Mouse (Mus musculus) MEL (cell line): ENCODE results near the gene Vopp1. TPM values are rescaled to one million over a fixed set of nuclear protein-coding genes. Genes with fewer than 3 reads are reported as not detected.

Experiments used
- DNase-seq: peaks from one replicate; pipeline ENCODE4 v3.0.0; 2011; ENCODE audit warnings: low read depth, low spot score
- H3K27ac ChIP-seq: 2 replicates; pipeline ENCODE4 v1.5.1; 2012; ENCODE audit warnings: low read depth, mild to moderate bottlenecking, control low read depth, low read length, moderate library complexity; ENCODE audit not compliant: control insufficient read depth
- H3K27me3 ChIP-seq, 2 experiments: fragments of 150-350 bp in 1 of 2; sonication (generic) in 1 of 2; 2 replicates each; pipeline ENCODE4 v1.6.1; 2012; ENCODE audit warnings: low read length in 2 of 2, mild to moderate bottlenecking in 2 of 2, improper control_type of control experiment in 1 of 2, moderate library complexity in 1 of 2; ENCODE audit not compliant: insufficient read depth in 2 of 2, control insufficient read depth in 1 of 2
- H3K36me3 ChIP-seq, 2 experiments: 2 replicates each; pipeline ENCODE4 v1.6.1; 2012 to 2014; ENCODE audit warnings: low read length in 2 of 2, improper control_type of control experiment in 1 of 2, inconsistent platforms in 1 of 2, mild to moderate bottlenecking in 1 of 2; ENCODE audit not compliant: insufficient read depth in 2 of 2, control insufficient read depth in 1 of 2
- H3K4me1 ChIP-seq, 2 experiments: fragments of 150-350 bp in 1 of 2; sonication (generic) in 1 of 2; 2 replicates each; pipeline ENCODE4 v1.6.1; 2012; ENCODE audit warnings: low read length in 2 of 2, improper control_type of control experiment in 1 of 2, mild to moderate bottlenecking in 1 of 2; ENCODE audit not compliant: insufficient read depth in 2 of 2, control insufficient read depth in 1 of 2
- H3K4me3 ChIP-seq, 2 experiments: fragments of 150-350 bp in 1 of 2; sonication (generic) in 1 of 2; 2 replicates each; pipeline ENCODE4 v1.5.1; 2012; ENCODE audit warnings: low read depth in 2 of 2, low read length in 2 of 2, mild to moderate bottlenecking in 2 of 2, moderate library complexity in 2 of 2, control low read depth in 1 of 2, improper control_type of control experiment in 1 of 2; ENCODE audit not compliant: control insufficient read depth in 1 of 2, insufficient read depth in 1 of 2
- H3K79me2 ChIP-seq: 2 replicates; pipeline ENCODE4 v1.6.1; 2012; ENCODE audit warnings: mild to moderate bottlenecking, low read length, moderate library complexity; ENCODE audit not compliant: control insufficient read depth, poor library complexity, insufficient read depth
- H3K9ac ChIP-seq: 2 replicates; pipeline ENCODE4 v1.6.1; 2012; ENCODE audit warnings: low read depth, mild to moderate bottlenecking, control low read depth, low read length, moderate library complexity; ENCODE audit not compliant: control insufficient read depth, poor library complexity, severe bottlenecking
- H3K9me3 ChIP-seq: fragments of 150-350 bp; sonication (generic); replicated peaks from 2 replicates; pipeline ENCODE4 v1.6.1; 2012; ENCODE audit warnings: mild to moderate bottlenecking, low read length, improper control_type of control experiment, moderate library complexity; ENCODE audit not compliant: insufficient read depth
- CHD1 ChIP-seq: IDR thresholded peaks from 2 replicates; pipeline ENCODE4 v1.6.1; 2012; ENCODE audit warnings: low read depth, mild to moderate bottlenecking, inconsistent platforms, low read length, improper control_type of control experiment
- E2F4 ChIP-seq: IDR thresholded peaks from 2 replicates; pipeline ENCODE4 v1.6.1; 2011; ENCODE audit warnings: low read depth, low read length, improper control_type of control experiment, borderline replicate concordance
- EP300 ChIP-seq, 2 experiments: IDR thresholded peaks; 2 replicates each; pipeline ENCODE4 v1.6.1; 2011; ENCODE audit warnings: improper control_type of control experiment in 2 of 2, low read length in 2 of 2, low read depth in 1 of 2, mild to moderate bottlenecking in 1 of 2
- GATA1 ChIP-seq: IDR thresholded peaks from 2 replicates; pipeline ENCODE4 v1.6.1; 2011; ENCODE audit warnings: low read depth, low read length, improper control_type of control experiment
- HCFC1 ChIP-seq: IDR thresholded peaks from 2 replicates; pipeline ENCODE4 v1.6.1; 2012; ENCODE audit warnings: low read depth, mild to moderate bottlenecking, inconsistent platforms, low read length, improper control_type of control experiment, moderate library complexity
- JUND ChIP-seq: IDR thresholded peaks from 2 replicates; pipeline ENCODE4 v1.6.1; 2011; ENCODE audit warnings: low read depth, mild to moderate bottlenecking, improper control_type of control experiment, low read length
- MAFK ChIP-seq: IDR thresholded peaks from 2 replicates; pipeline ENCODE4 v1.6.1; 2011; ENCODE audit warnings: low read depth, mild to moderate bottlenecking, low read length, improper control_type of control experiment, borderline replicate concordance
- MEF2A ChIP-seq: IDR thresholded peaks from 2 replicates; pipeline ENCODE4 v1.6.1; 2014; ENCODE audit warnings: low read depth, mild to moderate bottlenecking, inconsistent platforms, low read length, improper control_type of control experiment; ENCODE audit not compliant: poor library complexity, insufficient replicate concordance, severe bottlenecking; ENCODE audit errors: extremely low read depth
- MYB ChIP-seq: IDR thresholded peaks from 2 replicates; pipeline ENCODE4 v1.6.1; 2011; ENCODE audit warnings: mild to moderate bottlenecking, low read depth, low read length, improper control_type of control experiment
- MYC ChIP-seq: IDR thresholded peaks from 2 replicates; pipeline ENCODE4 v1.6.1; 2011; ENCODE audit warnings: low read depth, mild to moderate bottlenecking, low read length, improper control_type of control experiment, moderate library complexity
- NRF1 ChIP-seq: IDR thresholded peaks from 2 replicates; pipeline ENCODE4 v1.6.1; 2014; ENCODE audit warnings: low read depth, mild to moderate bottlenecking, inconsistent platforms, low read length, improper control_type of control experiment, moderate library complexity; ENCODE audit not compliant: poor library complexity, insufficient read depth, severe bottlenecking
- POLR2A ChIP-seq, 2 experiments: IDR thresholded peaks; 2 replicates each; pipeline ENCODE4 v1.6.1; 2011 to 2012; ENCODE audit warnings: low read length in 2 of 2, mild to moderate bottlenecking in 2 of 2, control low read depth in 1 of 2, improper control_type of control experiment in 1 of 2, low read depth in 1 of 2, moderate library complexity in 1 of 2; ENCODE audit not compliant: control insufficient read depth in 1 of 2, insufficient read depth in 1 of 2, poor library complexity in 1 of 2
- POLR2AphosphoS5 ChIP-seq: IDR thresholded peaks from 2 replicates; pipeline ENCODE4 v1.6.1; 2012; ENCODE audit warnings: low read depth, borderline replicate concordance, mild to moderate bottlenecking, inconsistent platforms, low read length, moderate library complexity, mixed read lengths
- SIN3A ChIP-seq: IDR thresholded peaks from 2 replicates; pipeline ENCODE4 v1.6.1; 2012; ENCODE audit warnings: low read length, improper control_type of control experiment, inconsistent platforms
- TAL1 ChIP-seq: IDR thresholded peaks from 2 replicates; pipeline ENCODE4 v1.6.1; 2012; ENCODE audit warnings: mild to moderate bottlenecking, inconsistent platforms, low read length, moderate library complexity, mixed read lengths
- USF1 ChIP-seq: IDR thresholded peaks from 2 replicates; pipeline ENCODE4 v1.6.1; 2014; ENCODE audit warnings: low read depth, mild to moderate bottlenecking, inconsistent platforms, low read length, improper control_type of control experiment, moderate library complexity
- ZKSCAN1 ChIP-seq: IDR thresholded peaks from 2 replicates; pipeline ENCODE4 v1.6.1; 2012; ENCODE audit warnings: low read depth, mild to moderate bottlenecking, inconsistent platforms, low read length, improper control_type of control experiment, moderate library complexity
- ZMIZ1 ChIP-seq: IDR thresholded peaks from 2 replicates; pipeline ENCODE4 v1.6.1; 2012; ENCODE audit warnings: low read depth, mild to moderate bottlenecking, inconsistent platforms, low read length, improper control_type of control experiment, moderate library complexity
- polyA plus RNA-seq, 2 experiments: library from polyadenylated mRNA; stranded (reverse) in 1 of 2; unstranded in 1 of 2; fragments of >175 nt in 1 of 2; fragments of >200 nt in 1 of 2; gene quantifications; 2 replicates each; pipeline versions ENCODE4 v1.2.1 to v1.2.4; 2012; ENCODE audit warnings: low replicate concordance in 2 of 2, low read depth in 1 of 2; ENCODE audit not compliant: insufficient read length in 2 of 2, insufficient read depth in 1 of 2, missing spikeins in 1 of 2
- total RNA-seq: library from RNA; depleted of rRNA; stranded (reverse); fragments of 300-350 nt; gene quantifications from 2 replicates; pipeline ENCODE4 v1.2.3, GENCODE M21; 2012; rRNA removed

Gene Vopp1
- total and polyA plus RNA-seq, 3 experiments: 14.2 to 17.0 TPM; not detected in 1

DNA sequence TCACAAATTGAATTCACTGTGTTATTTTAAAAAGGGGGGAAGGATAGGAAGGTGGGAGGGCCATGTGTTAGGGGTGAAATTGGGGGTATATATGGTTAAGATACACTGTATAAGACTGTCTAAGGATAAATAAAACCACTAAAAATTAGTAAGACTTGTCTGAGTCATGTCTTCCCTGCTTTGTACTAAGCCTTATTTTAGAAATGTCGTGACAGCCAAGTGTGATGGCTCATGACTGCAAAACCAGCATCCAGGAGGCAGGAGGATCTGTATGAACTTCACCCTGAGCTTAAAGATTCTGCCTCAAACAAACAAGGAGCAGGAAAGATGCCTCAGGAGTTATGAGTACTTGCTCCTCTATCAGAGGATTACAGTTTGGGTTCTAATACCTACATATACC, 140.8 kb downstream of the Vopp1 start:
- Histone ChIP-seq H3K9me3 (no peaks in the 10 kb centered on the region), H3K4me3 (no peak overlapping the region), H3K79me2 (no peaks in the 10 kb centered on the region), H3K27ac (no peak overlapping the region), H3K36me3 (no peaks in the 10 kb centered on the region; a peak in 1 of 4 replicates), H3K9ac (no peak overlapping the region)
- TF ChIP-seq POLR2A (IDR thresholded peaks at IDR 0.05; ENCODE audit: control insufficient read depth in 1 of 2, insufficient read depth in 1 of 2, low read depth in 1 of 2, low read length in 2 of 2, poor library complexity in 1 of 2) (no peak), EP300 (IDR thresholded peaks at IDR 0.05; ENCODE audit: low read depth in 1 of 2, low read length in 2 of 2) (no peak), HCFC1 (no peak), POLR2AphosphoS5 (no peak), MEF2A (no peak), USF1 (no peak), ZMIZ1 (no peak), GATA1 (no peak), CHD1 (no peak), MAFK (no peak), MYC (no peak), MYB (no peak), NRF1 (no peak), JUND (no peak), TAL1 (no peak), E2F4 (no peak), SIN3A (no peak), ZKSCAN1 (no peak)
- TF ChIP-seq, all 39 proteins: peak for 0
- H3K27me3 ChIP-seq: no peaks in the 10 kb centered on the region
- DNase-seq: no peak
- H3K4me1 ChIP-seq: no peaks in the 10 kb centered on the region

Other genes with a start within 250 kb of the Vopp1 start
- 2.0 and 2.4 TPM in 2 replicates for gene Herc6, start 244.2 kb downstream of the Vopp1 start, total RNA-seq
- gene Herc6, start 244.2 kb downstream of the Vopp1 start, polyA plus RNA-seq: 1 to 10 TPM in 1 of 2 experiments, not detected in 1; 5.1 TPM
- gene Pyurf, start 133.1 kb downstream of the Vopp1 start, total RNA-seq: 2.5 and 2.9 TPM in 2 replicates
- gene Pyurf, start 133.1 kb downstream of the Vopp1 start, polyA plus RNA-seq: 1 to 10 TPM in 1 of 2 experiments, not detected in 1; 3.3 TPM
- 19.6 and 21.7 TPM in 2 replicates for gene Lancl2, start 122.6 kb downstream of the Vopp1 start, total RNA-seq
- gene Lancl2, start 122.6 kb downstream of the Vopp1 start, polyA plus RNA-seq: 10 to 100 TPM in 1 of 2 experiments, not detected in 1; 17.7 TPM
- not detected in 2 replicates for gene Vmn1r21, start 25.2 kb upstream of the Vopp1 start, total RNA-seq
- not detected for gene Vmn1r21, start 25.2 kb upstream of the Vopp1 start, polyA plus RNA-seq
- not detected in 2 replicates for gene Vmn1r22, start 82.9 kb upstream of the Vopp1 start, total RNA-seq
- gene Vmn1r22, start 82.9 kb upstream of the Vopp1 start, polyA plus RNA-seq: not detected
- gene Vmn1r23, start 101.7 kb upstream of the Vopp1 start, total RNA-seq: not detected in 2 replicates
- gene Vmn1r23, start 101.7 kb upstream of the Vopp1 start, polyA plus RNA-seq: not detected
- gene Vmn1r24, start 136.3 kb upstream of the Vopp1 start, total RNA-seq: not detected in 2 replicates
- gene Vmn1r24, start 136.3 kb upstream of the Vopp1 start, polyA plus RNA-seq: not detected
- gene Vmn1r25, start 155.7 kb upstream of the Vopp1 start, total RNA-seq: not detected in 2 replicates
- not detected for gene Vmn1r25, start 155.7 kb upstream of the Vopp1 start, polyA plus RNA-seq
- gene Vmn1r26, start 190.0 kb upstream of the Vopp1 start, total RNA-seq: not detected in 2 replicates
- gene Vmn1r26, start 190.0 kb upstream of the Vopp1 start, polyA plus RNA-seq: not detected